Mouse (Mus musculus): ENCODE measurements around the gene Zfp523. TPM values are rescaled to one million over a fixed set of nuclear protein-coding genes. Genes with fewer than 3 reads are reported as not detected.
"Not testable (repeated sequence)": the region's sequence is repeated elsewhere in the genome, so short reads cannot be mapped to it uniquely, and the experiment has no call there.

The Zfp523 gene
- polyA plus RNA-seq, 1 experiment from 2014 or later: 17.2 TPM

DNA sequence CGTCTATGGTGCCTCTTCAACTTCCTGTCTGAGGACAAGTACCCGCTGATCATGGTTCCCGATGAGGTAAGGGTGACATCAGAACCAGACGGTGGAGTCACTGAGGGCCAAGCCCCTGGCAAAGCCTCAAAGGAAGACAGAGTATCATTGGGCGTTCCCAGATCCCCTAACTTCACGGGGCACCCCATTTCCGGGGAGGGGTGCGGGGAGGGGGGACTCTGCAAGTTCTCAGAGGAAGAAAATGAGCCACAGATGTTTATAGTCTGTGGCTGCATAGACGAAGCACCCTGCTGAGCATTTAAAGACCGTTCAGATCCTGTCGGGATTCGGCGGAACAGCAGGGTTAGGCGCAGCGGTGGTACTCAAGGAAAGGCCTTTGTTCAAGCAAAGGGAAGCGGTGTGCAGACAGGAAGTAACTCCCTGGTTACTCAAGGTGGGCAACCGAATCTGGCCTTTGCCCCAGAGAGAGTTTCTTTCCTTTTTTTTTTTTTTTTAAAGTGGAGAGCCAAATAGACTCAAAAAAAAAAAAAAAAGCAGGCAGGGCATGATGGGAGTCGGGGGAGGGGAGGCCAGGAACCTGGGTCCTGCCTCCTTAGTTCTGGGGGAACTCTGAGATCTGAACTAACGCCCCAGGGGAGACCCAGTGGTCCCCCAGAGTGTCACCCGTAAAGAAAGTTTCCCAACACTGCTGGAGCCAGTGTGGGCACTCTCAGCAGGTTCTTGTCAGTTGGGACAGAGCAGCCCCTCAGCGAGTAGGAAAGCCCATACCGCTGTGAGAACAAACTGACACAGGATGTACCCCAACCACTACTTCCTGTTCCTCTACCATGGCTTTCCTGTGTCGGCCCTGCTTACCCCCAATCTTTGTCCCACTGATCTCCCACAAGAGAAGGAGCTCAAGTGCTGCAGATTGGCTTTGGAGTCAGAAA is 41.1 kb downstream of the Zfp523 start:
- DNase-seq (ENCODE audit: low spot score): no peak
- peak overlapping the region; percentile 3; the same call in 1 of the 2 replicates for H3K4me2 ChIP-seq (replicated peaks; ENCODE audit: low read depth)
- H3K4me3 ChIP-seq (ENCODE audit: low read depth, low read length): no peak overlapping the region
- H3K9ac ChIP-seq (ENCODE audit: low read length): peak overlapping the region; percentile 14; the same call in 1 of the 2 replicates
- no peaks in the 10 kb centered on the region for H3K36me3 ChIP-seq (ENCODE audit: control insufficient read depth, insufficient read depth, low read length)
- ATAC-seq (ENCODE audit: low FRiP score, low TSS enrichment): peak; percentile 36; the same call in 1 of the 2 replicates
- no peaks in the 10 kb centered on the region for H3K4me1 ChIP-seq (replicated peaks; ENCODE audit: control insufficient read depth, insufficient read depth)
- H3K27me3 ChIP-seq (ENCODE audit: control insufficient read depth, insufficient read depth, low read length): no peaks in the 10 kb centered on the region
- 0 out of 2 replicates have a peak overlapping the region, but pooled peaks have one; percentile 13 for H3K27ac ChIP-seq (replicated peaks)
- no peaks in the 10 kb centered on the region for H3K9me3 ChIP-seq (ENCODE audit: control insufficient read depth, low read length)
- TF ChIP-seq EP300 (optimal IDR thresholded peaks at IDR 0.05) (no peak), CTCF (IDR thresholded peaks at IDR 0.05; ENCODE audit: low read depth) (no peak)
- 33% methylated on average over 23 of the region's 23 CpGs for WGBS

DNA sequence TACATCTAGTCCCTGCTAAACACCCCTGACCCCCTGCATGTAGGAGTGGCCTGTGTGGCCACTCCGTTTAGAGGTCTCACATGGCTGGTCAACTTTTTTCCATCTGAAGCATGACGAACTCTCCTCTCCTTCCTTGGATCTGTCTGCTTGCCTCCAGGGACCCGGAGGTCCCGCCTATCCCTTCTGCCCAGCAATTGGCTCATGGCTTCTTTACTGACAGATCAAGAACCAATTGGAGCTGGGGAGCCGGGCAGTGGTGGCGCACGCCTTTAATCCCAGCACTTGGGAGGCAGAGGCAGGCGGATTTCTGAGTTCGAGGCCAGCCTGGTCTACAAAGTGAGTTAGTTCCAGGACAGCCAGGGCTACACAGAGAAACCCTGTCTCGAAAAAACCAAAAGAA is 45.5 kb downstream of the Zfp523 start:
- ATAC-seq (ENCODE audit: low FRiP score, low TSS enrichment); DNase-seq (ENCODE audit: low spot score): not testable (repeated sequence)

GRCm38 (mm10) chr17:28223561-28224391 is 46.8 kb downstream of the Zfp523 start:
- Histone ChIP-seq H3K4me1 (replicated peaks; ENCODE audit: control insufficient read depth, insufficient read depth) (no peaks in the 10 kb centered on the region), H3K9ac (ENCODE audit: low read length) (peak overlapping the region; percentile 67), H3K4me3 (ENCODE audit: low read depth, low read length) (peak overlapping the region; percentile 48), H3K27me3 (ENCODE audit: control insufficient read depth, insufficient read depth, low read length) (no peaks in the 10 kb centered on the region), H3K36me3 (ENCODE audit: control insufficient read depth, insufficient read depth, low read length) (peaks cover 4% of the 10 kb centered on the region; the same call in 1 of the 2 replicates), H3K4me2 (replicated peaks; ENCODE audit: low read depth) (peak overlapping the region; percentile 87), H3K27ac (replicated peaks) (peak overlapping the region; percentile 88), H3K9me3 (ENCODE audit: control insufficient read depth, low read length) (no peaks in the 10 kb centered on the region)
- ATAC-seq (ENCODE audit: low FRiP score, low TSS enrichment): peak; percentile 91
- WGBS: 1% methylated on average over 43 of the region's 46 CpGs
- peak; percentile 97 for DNase-seq (ENCODE audit: low spot score)
- TF ChIP-seq EP300 (optimal IDR thresholded peaks at IDR 0.05): no peak
- TF ChIP-seq CTCF (IDR thresholded peaks at IDR 0.05; ENCODE audit: low read depth): peak; percentile 51

More for the DNA sequence above, 45.5 kb downstream of the Zfp523 start:
- H3K9ac ChIP-seq (ENCODE audit: low read length); H3K4me1 ChIP-seq (replicated peaks; ENCODE audit: control insufficient read depth, insufficient read depth); H3K27ac ChIP-seq (replicated peaks); H3K9me3 ChIP-seq (ENCODE audit: control insufficient read depth, low read length); H3K27me3 ChIP-seq (ENCODE audit: control insufficient read depth, insufficient read depth, low read length); H3K4me3 ChIP-seq (ENCODE audit: low read depth, low read length); H3K4me2 ChIP-seq (replicated peaks; ENCODE audit: low read depth); H3K36me3 ChIP-seq (ENCODE audit: control insufficient read depth, insufficient read depth, low read length): not testable (repeated sequence)
- 92% methylated on average over 10 of the region's 10 CpGs for WGBS

DNA sequence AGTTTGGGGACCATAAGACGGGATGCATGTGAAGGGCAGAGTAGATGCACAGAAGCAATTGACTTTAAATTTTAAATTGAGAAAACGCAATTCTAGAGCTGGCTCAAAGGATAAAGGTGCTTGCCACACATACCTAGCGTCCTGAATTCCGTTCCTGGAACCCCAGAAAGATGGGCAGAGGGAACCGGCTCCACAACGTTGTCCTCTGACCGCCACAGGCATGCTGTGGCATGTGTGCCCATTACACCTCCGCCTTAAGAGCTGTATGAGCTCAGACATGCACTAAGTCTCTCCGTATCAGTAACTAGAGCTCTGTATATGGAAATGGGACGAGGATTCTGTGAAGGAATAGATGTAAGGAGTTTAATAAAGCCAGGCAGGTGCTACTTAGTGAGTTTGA is 47.7 kb downstream of the Zfp523 start:
- no peak for ATAC-seq (ENCODE audit: low FRiP score, low TSS enrichment)
- Histone ChIP-seq H3K27ac (replicated peaks) (peak overlapping the region; percentile 88), H3K9me3 (ENCODE audit: control insufficient read depth, low read length) (no peaks in the 10 kb centered on the region), H3K4me2 (replicated peaks; ENCODE audit: low read depth) (no peak overlapping the region), H3K9ac (ENCODE audit: low read length) (no peak overlapping the region), H3K36me3 (ENCODE audit: control insufficient read depth, insufficient read depth, low read length) (peaks cover 4% of the 10 kb centered on the region; the same call in 1 of the 2 replicates), H3K27me3 (ENCODE audit: control insufficient read depth, insufficient read depth, low read length) (no peaks in the 10 kb centered on the region), H3K4me3 (ENCODE audit: low read depth, low read length) (no peak overlapping the region), H3K4me1 (replicated peaks; ENCODE audit: control insufficient read depth, insufficient read depth) (no peaks in the 10 kb centered on the region)
- WGBS: 75% methylated on average over 10 of the region's 10 CpGs
- TF ChIP-seq CTCF (IDR thresholded peaks at IDR 0.05; ENCODE audit: low read depth) (no peak), EP300 (optimal IDR thresholded peaks at IDR 0.05) (no peak)
- no peak for DNase-seq (ENCODE audit: low spot score)

DNA sequence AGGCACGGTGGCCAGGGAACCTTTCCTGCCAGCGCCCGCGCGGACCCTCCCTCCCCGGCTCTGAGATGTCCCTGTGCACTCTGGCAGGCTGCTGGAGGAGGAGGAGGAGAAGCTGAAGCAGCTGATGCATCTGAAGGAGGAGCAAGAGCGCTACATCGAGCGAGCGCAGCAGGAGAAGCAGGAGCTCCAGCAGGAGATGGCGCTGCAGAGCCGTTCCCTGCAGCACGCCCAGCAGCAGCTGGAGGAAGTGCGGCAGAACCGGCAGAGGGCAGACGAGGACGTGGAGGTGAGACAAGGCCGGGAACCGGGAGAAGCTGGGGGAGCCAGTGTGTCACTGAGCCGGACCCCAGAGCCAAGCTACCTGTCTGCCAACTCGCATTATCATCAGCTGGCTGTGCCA is 49.1 kb downstream of the Zfp523 start:
- 0 out of 2 replicates have a peak overlapping the region, but pooled peaks have one; percentile 20 for H3K27ac ChIP-seq (replicated peaks)
- no peak for TF ChIP-seq EP300 (optimal IDR thresholded peaks at IDR 0.05)
- TF ChIP-seq CTCF (IDR thresholded peaks at IDR 0.05; ENCODE audit: low read depth): peak; percentile 100
- peak; percentile 70 for ATAC-seq (ENCODE audit: low FRiP score, low TSS enrichment)
- H3K36me3 ChIP-seq (ENCODE audit: control insufficient read depth, insufficient read depth, low read length): peaks cover 4% of the 10 kb centered on the region; the same call in 1 of the 2 replicates
- H3K4me1 ChIP-seq (replicated peaks; ENCODE audit: control insufficient read depth, insufficient read depth): no peaks in the 10 kb centered on the region
- H3K27me3 ChIP-seq (ENCODE audit: control insufficient read depth, insufficient read depth, low read length): no peaks in the 10 kb centered on the region
- H3K4me3 ChIP-seq (ENCODE audit: low read depth, low read length): no peak overlapping the region
- no peaks in the 10 kb centered on the region for H3K9me3 ChIP-seq (ENCODE audit: control insufficient read depth, low read length)
- WGBS: 1% methylated on average over 21 of the region's 21 CpGs
- peak overlapping the region; percentile 35; the same call in 1 of the 2 replicates for H3K9ac ChIP-seq (ENCODE audit: low read length)
- DNase-seq (ENCODE audit: low spot score): peak; percentile 96
- peak overlapping the region; percentile 46 for H3K4me2 ChIP-seq (replicated peaks; ENCODE audit: low read depth)

Measured in stomach, postnatal 0 days (tissue).